Mouse (Mus musculus): ENCODE results near the gene Izumo1r.

DNA sequence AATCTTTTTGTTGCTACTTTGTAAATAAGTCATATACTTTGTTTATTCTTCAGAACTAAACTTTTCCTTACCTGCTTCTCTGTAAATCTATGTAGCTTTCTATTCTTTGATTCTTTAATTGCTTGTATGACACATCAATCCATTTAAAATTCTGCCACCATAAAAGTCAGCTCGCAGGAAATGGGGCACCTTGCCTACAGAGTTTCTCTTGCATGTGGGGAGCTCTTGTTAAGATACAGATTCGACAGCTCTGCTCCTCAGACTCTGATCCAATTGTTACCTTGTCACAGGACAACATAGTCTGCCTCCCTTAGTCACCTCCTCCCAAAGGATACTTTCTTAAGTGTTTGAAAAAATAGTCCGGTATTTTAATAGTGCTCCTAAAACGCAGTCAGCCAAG lies 16.9 kb upstream of the Izumo1r start:
- no peak for TF ChIP-seq CTCF (IDR thresholded peaks at IDR 0.05; ENCODE audit: low read depth)
- no peak for TF ChIP-seq EP300 (IDR thresholded peaks at IDR 0.05; ENCODE audit: low read depth)
